Mouse (Mus musculus): Measurements from ENCODE around the gene Lrrc51.
"Not testable (repeated sequence)": the region's sequence is repeated elsewhere in the genome, so short reads cannot be mapped to it uniquely, and the experiment has no call there.

Lrrc51 gene

DNA sequence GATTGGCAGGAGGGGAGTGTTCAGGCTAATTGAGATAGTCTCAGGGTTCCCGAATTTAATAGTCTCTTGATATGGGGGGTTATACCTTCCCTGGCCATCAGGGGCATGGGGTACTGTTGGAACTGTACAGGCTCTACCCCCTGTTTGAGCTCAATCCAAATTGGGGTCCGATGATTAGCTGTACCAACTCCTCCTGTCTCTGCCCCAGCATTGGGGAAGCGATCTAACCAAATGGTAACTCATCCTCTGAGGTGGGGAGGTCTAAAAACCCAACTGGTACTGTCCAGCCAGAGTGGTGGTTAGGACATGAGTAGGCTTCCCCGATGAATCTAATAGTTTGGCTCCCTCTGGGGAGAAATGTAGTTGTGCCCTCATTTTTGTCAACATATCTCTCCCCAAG lies 3.3 kb upstream of the Lrrc51 start:
- DNase-seq, result no peak

- no peak for DNase-seq
Observed at GRCm38 (mm10) chr7:101935957-101936356, 2.3 kb upstream of the Lrrc51 start.

- DNase-seq, result no peak
Observed at GRCm38 (mm10) chr7:101933300-101933699, 395 bp downstream of the Lrrc51 start.

GRCm38 (mm10) chr7:101932551-101932950 lies 1.1 kb downstream of the Lrrc51 start:
- no peak for DNase-seq

- DNase-seq, result no peak
Observed at GRCm38 (mm10) chr7:101928093-101928492, 5.6 kb downstream of the Lrrc51 start.

- not testable (repeated sequence) for DNase-seq
Observed at GRCm38 (mm10) chr7:101925892-101926291, 7.8 kb downstream of the Lrrc51 start.

GRCm38 (mm10) chr7:101918071-101918470 lies 15.6 kb downstream of the Lrrc51 start:
- peak; percentile 45 for DNase-seq

- DNase-seq, result no peak
Observed at GRCm38 (mm10) chr7:101911982-101912381, 21.7 kb downstream of the Lrrc51 start.

DNA sequence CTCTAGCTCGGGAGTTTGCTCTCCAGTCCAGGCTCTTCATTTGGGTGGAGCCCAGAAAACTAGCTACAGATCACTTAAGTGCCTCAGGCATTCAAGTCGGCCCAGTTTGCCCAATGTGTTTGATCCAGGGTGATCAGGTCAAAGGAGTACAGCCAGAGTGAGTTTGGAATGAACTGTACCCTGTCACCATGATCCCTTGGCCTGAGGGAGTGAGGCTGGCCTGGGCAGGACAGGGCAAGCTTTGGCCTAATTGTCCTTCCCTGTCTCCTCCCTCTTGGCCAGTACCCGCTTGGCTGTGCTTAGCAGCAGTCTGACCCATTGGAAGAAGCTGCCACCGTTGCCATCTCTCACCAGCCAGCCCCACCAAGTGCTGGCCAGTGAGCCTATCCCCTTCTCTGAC lies 23.6 kb downstream of the Lrrc51 start:
- DNase-seq, result no peak

DNA sequence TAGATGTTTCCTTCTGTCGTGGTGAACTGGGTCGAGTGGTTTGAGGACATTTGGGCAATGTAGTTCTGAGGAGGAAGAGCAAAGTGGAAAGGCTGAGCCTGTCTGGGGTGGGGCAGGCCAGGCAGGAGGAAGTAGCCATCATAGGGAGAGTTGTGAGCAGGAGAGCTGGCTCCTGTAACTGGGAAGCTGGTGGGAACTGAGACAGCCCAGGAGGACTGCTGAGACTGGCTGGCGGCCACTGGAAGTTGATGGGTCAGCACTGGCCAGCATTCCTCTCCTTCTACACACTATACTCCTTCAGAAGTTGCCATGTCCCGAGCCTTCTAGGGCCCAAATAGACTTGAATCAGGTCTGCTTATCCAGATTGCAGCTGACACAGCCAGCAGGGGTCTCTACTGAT lies 25.3 kb downstream of the Lrrc51 start:
- no peak for DNase-seq

GRCm38 (mm10) chr7:101906696-101907095 lies 27.0 kb downstream of the Lrrc51 start:
- DNase-seq, result no peak

DNA sequence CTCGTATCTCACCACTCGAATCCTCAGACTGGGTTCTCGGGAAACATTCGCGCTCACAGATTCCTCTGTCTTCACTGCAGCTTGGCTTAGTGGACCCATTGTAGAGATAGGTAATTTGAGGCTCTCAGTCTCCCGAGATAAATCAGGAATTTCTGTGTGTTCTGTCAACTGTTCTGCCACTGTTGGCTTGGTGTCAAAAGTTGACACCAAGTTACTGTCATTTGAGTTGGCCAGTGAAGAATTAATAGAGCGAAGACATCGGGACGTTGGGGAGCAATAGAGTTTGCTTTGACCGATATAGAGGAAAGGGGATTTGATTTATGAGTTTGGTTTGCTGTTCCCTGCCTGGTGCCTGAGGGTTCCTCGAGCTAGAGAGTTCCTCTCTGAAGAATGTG lies 27.4 kb downstream of the Lrrc51 start, which contains the start of gene Tomt:
Gene Tomt (minus strand): TSS at position 73 of the 395 bp plus-strand sequence.
- no peak for DNase-seq

GRCm38 (mm10) chr7:101905561-101906286 lies 28.0 kb downstream of the Lrrc51 start, which contains the start of gene Lamtor1:
Gene Lamtor1, plus strand, starts transcription at chr7:101905904.
- DNase-seq, result peak; percentile 100

GRCm38 (mm10) chr7:101902846-101903245 lies 30.8 kb downstream of the Lrrc51 start:
- DNase-seq, result no peak

DNA sequence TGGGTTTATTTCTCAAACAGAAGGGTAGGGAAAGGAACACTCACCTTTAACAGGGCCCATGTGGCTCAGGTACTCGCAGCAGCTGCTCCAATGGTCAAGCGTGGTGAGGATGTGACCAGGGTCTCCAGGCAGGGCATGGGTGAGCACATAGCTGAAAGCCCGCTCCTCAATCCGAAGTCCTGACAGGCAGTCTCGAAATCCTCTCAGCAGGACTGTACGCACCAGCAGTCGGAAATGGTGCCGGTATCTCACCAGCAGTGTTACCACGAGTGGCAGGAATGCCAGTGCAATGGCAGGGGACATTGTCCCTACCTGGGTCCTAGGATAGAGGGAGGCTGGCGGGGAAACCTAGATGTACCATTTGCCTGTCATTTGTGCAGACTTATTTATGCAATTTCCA lies 31.7 kb downstream of the Lrrc51 start:
- no peak for DNase-seq

GRCm38 (mm10) chr7:101900331-101901097 lies 33.2 kb downstream of the Lrrc51 start:
- DNase-seq, result no peak

DNA sequence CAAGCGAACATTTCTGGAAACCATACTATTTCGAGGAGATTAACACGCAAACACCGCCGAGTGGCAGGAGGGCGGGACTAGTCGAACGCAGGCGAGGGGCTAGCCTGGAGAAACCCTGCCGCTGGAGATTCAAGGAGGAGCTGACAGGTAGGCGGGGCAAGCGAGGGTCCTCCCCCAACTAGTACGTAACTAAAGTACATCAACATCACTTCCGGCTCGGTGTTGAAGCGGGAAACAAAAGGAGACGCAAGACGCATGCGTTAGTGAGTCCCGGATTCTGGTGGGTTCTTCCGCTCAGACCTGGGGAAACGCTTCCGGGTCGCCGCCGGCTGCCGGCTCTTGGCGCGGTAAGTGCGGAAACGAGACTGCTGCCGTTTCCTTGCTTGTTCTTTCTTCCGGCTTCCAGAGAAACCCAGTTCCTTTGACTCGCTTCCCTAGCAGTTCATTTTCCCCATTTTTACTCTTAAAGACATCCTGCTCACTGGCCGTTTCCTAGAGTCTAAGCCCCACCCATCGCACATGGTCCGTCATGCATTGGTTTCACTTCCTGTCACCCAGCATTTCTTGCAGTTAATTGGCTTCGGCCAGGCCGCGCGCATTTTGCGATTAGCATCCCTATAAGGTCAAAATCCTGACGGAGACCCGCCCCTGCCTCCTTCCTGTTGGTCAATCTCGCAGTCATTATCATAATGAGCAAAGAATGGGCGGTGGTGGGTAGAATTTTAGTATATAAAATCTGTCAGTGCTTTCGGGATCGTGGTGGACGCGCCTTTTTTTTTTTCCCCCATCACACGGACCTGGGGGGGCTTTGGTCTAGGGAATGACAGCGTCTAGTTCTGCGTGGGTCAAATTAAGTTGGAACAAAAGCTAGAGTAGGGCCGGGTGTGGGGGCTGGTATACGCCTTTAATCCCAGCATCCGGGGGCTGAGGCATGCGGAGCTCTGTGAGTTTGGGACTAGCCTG lies 37.3 kb downstream of the Lrrc51 start:
- peak; percentile 96 for DNase-seq

- no peak for DNase-seq
Observed at GRCm38 (mm10) chr7:101895695-101896094, 38.0 kb downstream of the Lrrc51 start.

GRCm38 (mm10) chr7:101888460-101888859 lies 45.2 kb downstream of the Lrrc51 start:
- DNase-seq, result no peak

DNA sequence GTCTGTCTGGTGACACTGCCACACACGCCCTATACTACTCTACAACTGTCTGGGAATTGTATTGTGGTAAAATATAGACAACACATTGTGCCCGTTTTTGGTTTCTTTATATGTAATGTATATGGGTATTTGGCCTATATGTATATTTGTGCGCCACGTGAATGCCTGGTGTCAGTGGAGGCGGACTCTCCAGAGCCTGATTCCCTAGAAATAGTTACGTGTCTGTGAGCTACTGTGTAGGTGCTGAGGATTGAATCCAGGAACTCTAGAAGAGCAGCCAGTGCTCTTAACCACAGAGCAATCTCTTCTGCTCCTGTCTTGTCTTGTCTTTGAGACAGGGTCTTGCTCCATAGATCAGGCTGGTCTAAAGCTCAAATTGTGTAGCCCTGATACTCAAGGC lies 47.4 kb downstream of the Lrrc51 start:
- DNase-seq, result no peak

DNA sequence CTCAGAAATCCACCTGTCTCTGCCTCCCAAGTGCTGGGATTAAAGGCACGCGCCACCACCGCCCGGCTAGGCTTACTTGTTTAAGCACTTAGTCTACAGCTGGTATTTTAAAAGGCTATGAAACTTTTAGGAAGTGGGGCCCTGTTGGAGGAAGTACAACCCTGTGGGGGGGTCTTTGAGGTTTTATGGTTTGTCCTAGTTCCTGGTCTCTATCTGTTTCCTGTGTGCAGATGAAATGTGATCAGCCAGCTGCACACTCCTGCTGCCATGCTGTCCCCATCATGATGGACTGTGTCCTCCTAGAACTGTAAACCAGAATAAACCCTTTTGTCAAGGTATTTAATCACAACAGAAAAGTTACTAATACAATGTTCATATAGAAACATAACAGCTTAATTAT lies 49.5 kb downstream of the Lrrc51 start:
- no peak for DNase-seq

DNA sequence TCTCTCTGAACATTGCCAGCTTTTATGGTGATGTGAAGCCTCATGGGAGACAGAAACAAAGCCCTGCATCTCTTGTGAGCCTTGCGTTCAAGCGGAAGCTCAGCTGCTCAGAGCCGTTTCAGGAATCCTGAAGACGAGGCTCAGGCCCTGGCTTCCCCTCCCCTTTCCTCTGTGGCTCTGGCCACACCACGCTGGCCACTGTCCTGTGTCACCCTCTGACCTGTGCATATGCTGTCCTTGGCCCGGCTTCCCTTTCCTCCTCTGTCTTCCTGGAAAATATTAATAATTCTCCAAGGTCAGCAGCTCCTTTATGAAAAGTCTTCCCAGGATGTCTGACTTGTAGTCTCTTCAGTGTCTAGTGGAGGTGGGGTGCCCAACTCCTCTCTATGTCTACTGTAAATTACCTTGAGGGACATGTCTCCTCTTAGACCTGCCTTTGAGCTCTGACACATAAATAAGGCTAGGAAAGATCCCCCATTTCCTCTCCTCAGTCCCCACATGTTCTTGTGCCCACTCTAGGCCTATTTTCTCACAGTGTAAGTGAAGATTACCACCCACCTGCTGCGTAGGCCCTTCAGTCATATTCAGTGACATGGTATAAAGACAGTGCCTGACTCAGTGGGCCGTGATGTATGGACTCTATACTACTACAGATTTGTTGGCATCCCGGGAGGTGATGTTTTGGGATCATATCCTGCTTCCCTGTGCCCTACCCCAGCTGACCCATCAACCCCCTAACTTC lies 51.1 kb downstream of the Lrrc51 start:
- no peak for DNase-seq

Data from right cerebral cortex, postnatal 14 days (tissue).